Mouse (Mus musculus): Measurements from ENCODE around the gene Msi2.

DNA sequence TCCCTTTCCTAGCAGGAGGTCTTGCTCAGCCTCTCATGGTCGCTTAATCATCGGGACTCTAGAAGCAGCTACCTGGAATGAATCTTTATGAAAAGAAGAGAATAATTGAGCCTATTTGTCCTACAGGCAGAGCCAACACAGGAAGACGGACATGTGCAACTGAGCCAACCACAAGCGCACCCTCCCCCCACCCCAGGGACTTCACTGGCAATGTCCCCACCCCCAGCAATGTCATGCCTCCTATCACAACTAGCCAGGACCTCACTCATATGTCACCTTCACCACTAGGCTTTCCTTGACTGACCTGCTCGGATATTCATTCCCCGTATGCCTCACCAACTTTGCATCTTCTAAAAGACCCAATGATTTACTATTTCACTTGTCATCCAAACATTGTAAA, 112.5 kb downstream of the Msi2 start:
- TF ChIP-seq CTCF (IDR thresholded peaks at IDR 0.05; ENCODE audit: low read depth, low read length), result no peak
- no peak for TF ChIP-seq POLR2A (IDR thresholded peaks at IDR 0.05; ENCODE audit: extremely low read depth, insufficient read depth, low read length)
